Comparison of ENCODE assay signal across 8 mouse cellular contexts in the genomic region with DNA sequence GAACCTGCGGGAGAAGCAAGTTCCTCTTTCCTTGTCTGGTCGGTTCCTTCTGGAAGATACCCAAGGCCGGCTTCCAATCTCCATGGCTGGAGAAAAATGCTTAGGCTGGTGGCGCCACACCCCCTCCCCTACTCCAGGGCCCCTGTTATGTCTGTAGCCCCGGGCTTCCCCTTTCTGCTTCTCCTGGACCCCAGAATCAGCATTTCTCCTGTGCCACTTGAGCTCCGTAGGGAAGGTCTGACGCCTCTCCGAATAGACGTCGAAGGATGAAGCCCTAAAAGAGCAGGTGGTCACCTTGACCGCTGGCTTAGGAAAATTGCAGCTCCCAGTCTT. TPM values are rescaled to one million over a fixed set of nuclear protein-coding genes. Genes with fewer than 3 reads are reported as not detected.
DNase-seq lines count a peak whose midpoint lies in the region; ATAC-seq and TF ChIP-seq lines count a peak whose summit lies in the region.

No protein-coding gene starts in this region.

- WGBS in heart, embryonic 12.5 days, result 5% methylated on average over 11 of the region's 11 CpGs
- 3% methylated on average over 11 of the region's 11 CpGs for WGBS in hindbrain, embryonic 10.5 days

- no peak for TF ChIP-seq CTCF in ES-Bruce4 (IDR thresholded peaks at IDR 0.05; ENCODE audit: low read depth, low read length)

- H3K4me2 ChIP-seq in heart, embryonic 12.5 days, result peak overlapping the region; percentile 94

- peak overlapping the region; percentile 91 for H3K27ac ChIP-seq in heart, embryonic 12.5 days (ENCODE audit: poor library complexity, severe bottlenecking)
- no peak overlapping the region; the same call in 1 of the 2 replicates for H3K27ac ChIP-seq in ES-Bruce4 (ENCODE audit: insufficient read depth, low read length)
- peak overlapping the region; percentile 89 for H3K27ac ChIP-seq in hindbrain, embryonic 10.5 days

- H3K9ac ChIP-seq in heart, embryonic 12.5 days, result peak overlapping the region; percentile 85
- peak overlapping the region; percentile 72 for H3K9ac ChIP-seq in ES-Bruce4 (ENCODE audit: low read depth, poor library complexity, severe bottlenecking)

- intact Hi-C loops in gastrocnemius, postnatal 14 days (cut with DNase I; ENCODE audit: low total_unique reads), result no loop called here

- peak; percentile 2; the same call in 1 of the 2 replicates for ATAC-seq in heart, embryonic 12.5 days (ENCODE audit: insufficient number of reproducible peaks, low FRiP score)

- H3K27me3 ChIP-seq in heart, embryonic 12.5 days (replicated peaks), result no peaks in the 10 kb centered on the region
- H3K27me3 ChIP-seq in ES-Bruce4 (ENCODE audit: control insufficient read depth, insufficient read depth, low read length, poor library complexity, severe bottlenecking), result no peaks in the 10 kb centered on the region
- peaks cover 41% of the 10 kb centered on the region for H3K27me3 ChIP-seq in hindbrain, embryonic 10.5 days (ENCODE audit: insufficient read depth, poor library complexity, severe bottlenecking)
- H3K27me3 ChIP-seq in megakaryocyte, embryonic 14.5 days (replicated peaks), result peaks cover 91% of the 10 kb centered on the region

- no peak for TF ChIP-seq POLR2A in ES-Bruce4 (IDR thresholded peaks at IDR 0.05; ENCODE audit: insufficient read depth, low read length)

- no peak for TF ChIP-seq EP300 in ES-Bruce4 (IDR thresholded peaks at IDR 0.05; ENCODE audit: insufficient read depth, low read depth, low read length)

- DNase-seq in heart, adult 11 months, result no peak
- DNase-seq in hindbrain, embryonic 10.5 days (ENCODE audit: low spot score), result no peak
- no peak for DNase-seq in c-Kit-positive CD71-positive TER-119-positive erythroid progenitor cells, embryonic 14.5 days (ENCODE audit: low spot score)
- no peak for DNase-seq in gastrocnemius, postnatal 14 days
- DNase-seq in adrenal gland, postnatal 36 days, result no peak

- peaks cover 75% of the 10 kb centered on the region for H3K4me1 ChIP-seq in heart, embryonic 12.5 days (replicated peaks)
- H3K4me1 ChIP-seq in ES-Bruce4 (ENCODE audit: control insufficient read depth, insufficient read depth, low read length), result peaks cover 10% of the 10 kb centered on the region
- peaks cover 70% of the 10 kb centered on the region for H3K4me1 ChIP-seq in hindbrain, embryonic 10.5 days (replicated peaks)
- peaks cover 39% of the 10 kb centered on the region for H3K4me1 ChIP-seq in megakaryocyte, embryonic 14.5 days

- no peaks in the 10 kb centered on the region for H3K36me3 ChIP-seq in heart, embryonic 12.5 days
- no peaks in the 10 kb centered on the region for H3K36me3 ChIP-seq in ES-Bruce4 (ENCODE audit: control insufficient read depth, insufficient read depth, low read length, poor library complexity, severe bottlenecking)
- no peaks in the 10 kb centered on the region for H3K36me3 ChIP-seq in hindbrain, embryonic 10.5 days
- H3K36me3 ChIP-seq in megakaryocyte, embryonic 14.5 days (replicated peaks; ENCODE audit: low read length), result no peaks in the 10 kb centered on the region

- peak overlapping the region; percentile 69 for H3K4me3 ChIP-seq in heart, embryonic 12.5 days
- peak overlapping the region; percentile 76 for H3K4me3 ChIP-seq in ES-Bruce4 (ENCODE audit: low read depth, low read length)
- H3K4me3 ChIP-seq in hindbrain, embryonic 10.5 days, result peak overlapping the region; percentile 74
- H3K4me3 ChIP-seq in megakaryocyte, embryonic 14.5 days (replicated peaks), result peak overlapping the region; percentile 90

- no peaks in the 10 kb centered on the region for H3K9me3 ChIP-seq in heart, embryonic 12.5 days (replicated peaks)
- H3K9me3 ChIP-seq in ES-Bruce4 (replicated peaks; ENCODE audit: control insufficient read depth, insufficient read depth, low read length, poor library complexity, severe bottlenecking), result no peaks in the 10 kb centered on the region
- no peaks in the 10 kb centered on the region for H3K9me3 ChIP-seq in hindbrain, embryonic 10.5 days
- H3K9me3 ChIP-seq in megakaryocyte, embryonic 14.5 days, result no peaks in the 10 kb centered on the region

RNA-seq across cellular contexts. Expression of gene Pald1, which starts 0.4 kb away (rescaled TPM):
- polyA plus RNA-seq in heart, embryonic 12.5 days (2016; fragmentation: Nextera tagmentation; extraction: Ambion mirVana), result 33.9 and 37.4 TPM in 2 replicates
- polyA plus RNA-seq in ES-Bruce4 (2011; ENCODE audit: insufficient read depth, insufficient read length, low read depth, missing spikeins), result 35.8 and 36.0 TPM in 2 replicates
- polyA plus RNA-seq in hindbrain, embryonic 10.5 days (2016; fragmentation: Nextera tagmentation; extraction: Ambion mirVana), result 35.7 and 40.3 TPM in 2 replicates
- polyA plus RNA-seq in megakaryocyte, embryonic 14.5 days (2012; ENCODE audit: insufficient read depth, low replicate concordance), result 0.30 TPM in 1 of 2 replicates, not detected in the other
- 10 to 100 TPM; 15.2 to 17.7 TPM for total RNA-seq in gastrocnemius, postnatal 14 days (2021)
- total RNA-seq in adrenal gland, postnatal 36 days (2021), result 10 to 100 TPM; 21.0 to 22.8 TPM

RNA-seq across cellular contexts. Expression of gene Nodal, which starts 34.1 kb away (rescaled TPM):
- polyA plus RNA-seq in heart, embryonic 12.5 days (2016; fragmentation: Nextera tagmentation; extraction: Ambion mirVana), result not detected in 2 replicates
- polyA plus RNA-seq in ES-Bruce4 (2011; ENCODE audit: insufficient read depth, insufficient read length, low read depth, missing spikeins), result 52.2 and 53.5 TPM in 2 replicates
- 0.12 and 0.24 TPM in 2 replicates for polyA plus RNA-seq in hindbrain, embryonic 10.5 days (2016; fragmentation: Nextera tagmentation; extraction: Ambion mirVana)
- not detected in 2 replicates for polyA plus RNA-seq in megakaryocyte, embryonic 14.5 days (2012; ENCODE audit: insufficient read depth, low replicate concordance)
- under 1 TPM in 1 of 2 experiments, not detected in 1; 0.10 TPM for total RNA-seq in gastrocnemius, postnatal 14 days (2021)
- total RNA-seq in adrenal gland, postnatal 36 days (2021), result not detected

Comparison
In these comparisons a context has a peak if more than half of its experiments do, and no peak if none do; other contexts are left out.
1. RNA of gene Pald1, which starts 0.4 kb away (polyA plus RNA-seq): 35.8 to 36.0 TPM in ES-Bruce4, 35.7 to 40.3 TPM in hindbrain, embryonic 10.5 days and 33.9 to 37.4 TPM in heart, embryonic 12.5 days; 0.30 TPM in megakaryocyte, embryonic 14.5 days; every median in the first group is over 10 times any median in the second.
2. RNA of gene Nodal, which starts 34.1 kb away (polyA plus RNA-seq): 52.2 to 53.5 TPM in ES-Bruce4; 0.12 to 0.24 TPM in hindbrain, embryonic 10.5 days, not detected in megakaryocyte, embryonic 14.5 days and not detected in heart, embryonic 12.5 days; every median in the first group is over 10 times any median in the second.
3. Peak in every context shown above with its lines, with median percentiles within 50 percentile points of each other: H3K4me3 ChIP-seq.